Mouse (Mus musculus): ENCODE measurements at regions not wholly inside any gene's neighbourhood (a gene's known extent, or its start where the extent isn't known, plus 50 kb on each side); places are given as distances from the start of the nearest gene placed in this dataset.
"Not testable (repeated sequence)": the region's sequence is repeated elsewhere in the genome, so short reads cannot be mapped to it uniquely, and the experiment has no call there.

GRCm38 (mm10) chr1:157622156-157622555 lies 115.6 kb downstream of the Sec16b start:
- DNase-seq (ENCODE audit: low read depth), result not testable (repeated sequence)

- no peak for DNase-seq (ENCODE audit: low read depth)
These were observed 126.1 kb downstream of the Sec16b start for GRCm38 (mm10) chr1:157632586-157632985.

GRCm38 (mm10) chr1:157633470-157633869 lies 126.9 kb downstream of the Sec16b start:
- no peak for DNase-seq (ENCODE audit: low read depth)

- DNase-seq (ENCODE audit: low read depth), result no peak
These were observed 129.2 kb downstream of the Sec16b start for GRCm38 (mm10) chr1:157635776-157636175.

GRCm38 (mm10) chr1:157643524-157643923 lies 137.0 kb downstream of the Sec16b start:
- DNase-seq (ENCODE audit: low read depth), result no peak

GRCm38 (mm10) chr1:157645682-157646421 lies 139.3 kb downstream of the Sec16b start:
- no peak for DNase-seq (ENCODE audit: low read depth)

- no peak for DNase-seq (ENCODE audit: low read depth)
These were observed 148.9 kb downstream of the Sec16b start for GRCm38 (mm10) chr1:157655446-157655845.

GRCm38 (mm10) chr1:157669626-157670025 lies 163.1 kb downstream of the Sec16b start:
- DNase-seq (ENCODE audit: low read depth), result no peak

GRCm38 (mm10) chr1:157684356-157684755 lies 177.8 kb downstream of the Sec16b start:
- no peak for DNase-seq (ENCODE audit: low read depth)

GRCm38 (mm10) chr1:157695198-157695597 lies 188.7 kb downstream of the Sec16b start:
- peak; percentile 69 for DNase-seq (ENCODE audit: low read depth)

GRCm38 (mm10) chr1:157703639-157704038 lies 197.1 kb downstream of the Sec16b start:
- DNase-seq (ENCODE audit: low read depth), result no peak

- no peak for DNase-seq (ENCODE audit: low read depth)
These were observed 198.8 kb downstream of the Sec16b start for GRCm38 (mm10) chr1:157705364-157705763.

GRCm38 (mm10) chr1:157707256-157707655 lies 200.7 kb downstream of the Sec16b start:
- no peak for DNase-seq (ENCODE audit: low read depth)

- DNase-seq (ENCODE audit: low read depth), result no peak
These were observed 202.6 kb downstream of the Sec16b start for GRCm38 (mm10) chr1:157709117-157709516.

GRCm38 (mm10) chr1:157710870-157711269 lies 204.3 kb downstream of the Sec16b start:
- no peak for DNase-seq (ENCODE audit: low read depth)

GRCm38 (mm10) chr1:157712519-157712918 lies 206.0 kb downstream of the Sec16b start:
- no peak for DNase-seq (ENCODE audit: low read depth)

- DNase-seq (ENCODE audit: low read depth), result no peak
These were observed 207.3 kb downstream of the Sec16b start for GRCm38 (mm10) chr1:157713851-157714250.

- no peak for DNase-seq (ENCODE audit: low read depth)
These were observed 209.1 kb downstream of the Sec16b start for GRCm38 (mm10) chr1:157715632-157716031.

- no peak for DNase-seq (ENCODE audit: low read depth)
These were observed 210.6 kb downstream of the Sec16b start for GRCm38 (mm10) chr1:157717131-157717530.

- DNase-seq (ENCODE audit: low read depth), result no peak
These were observed 215.4 kb downstream of the Sec16b start for GRCm38 (mm10) chr1:157721946-157722345.

- DNase-seq (ENCODE audit: low read depth), result no peak
These were observed 224.6 kb downstream of the Sec16b start for GRCm38 (mm10) chr1:157731124-157731523.

GRCm38 (mm10) chr1:157740725-157741665 lies 234.5 kb downstream of the Sec16b start:
- no peak for DNase-seq (ENCODE audit: low read depth)

- DNase-seq (ENCODE audit: low read depth), result peak; percentile 11
These were observed 239.1 kb downstream of the Sec16b start for GRCm38 (mm10) chr1:157745611-157746010.

Measured in c-Kit-positive CD71-positive TER-119-negative erythroid progenitor cells, embryonic 14.5 days (primary cell).